Mouse (Mus musculus) adrenal gland, postnatal 36 days (tissue): ENCODE results near the gene Nfic. TPM values are rescaled to one million over a fixed set of nuclear protein-coding genes. Genes with fewer than 3 reads are reported as not detected.

ENCODE experiments used
- DNase-seq, 2 experiments: peaks; one replicate each; pipeline ENCODE4 v3.0.0; 2021; ENCODE audit warnings: mixed read lengths in 1 of 2
- total RNA-seq, 2 experiments: library from RNA; stranded (reverse); gene quantifications; 2 replicates each; pipeline ENCODE4 v1.2.3; 2021

Gene Nfic
- total RNA-seq, 2 experiments from 2014 or later: 93.2 to 114 TPM

DNA sequence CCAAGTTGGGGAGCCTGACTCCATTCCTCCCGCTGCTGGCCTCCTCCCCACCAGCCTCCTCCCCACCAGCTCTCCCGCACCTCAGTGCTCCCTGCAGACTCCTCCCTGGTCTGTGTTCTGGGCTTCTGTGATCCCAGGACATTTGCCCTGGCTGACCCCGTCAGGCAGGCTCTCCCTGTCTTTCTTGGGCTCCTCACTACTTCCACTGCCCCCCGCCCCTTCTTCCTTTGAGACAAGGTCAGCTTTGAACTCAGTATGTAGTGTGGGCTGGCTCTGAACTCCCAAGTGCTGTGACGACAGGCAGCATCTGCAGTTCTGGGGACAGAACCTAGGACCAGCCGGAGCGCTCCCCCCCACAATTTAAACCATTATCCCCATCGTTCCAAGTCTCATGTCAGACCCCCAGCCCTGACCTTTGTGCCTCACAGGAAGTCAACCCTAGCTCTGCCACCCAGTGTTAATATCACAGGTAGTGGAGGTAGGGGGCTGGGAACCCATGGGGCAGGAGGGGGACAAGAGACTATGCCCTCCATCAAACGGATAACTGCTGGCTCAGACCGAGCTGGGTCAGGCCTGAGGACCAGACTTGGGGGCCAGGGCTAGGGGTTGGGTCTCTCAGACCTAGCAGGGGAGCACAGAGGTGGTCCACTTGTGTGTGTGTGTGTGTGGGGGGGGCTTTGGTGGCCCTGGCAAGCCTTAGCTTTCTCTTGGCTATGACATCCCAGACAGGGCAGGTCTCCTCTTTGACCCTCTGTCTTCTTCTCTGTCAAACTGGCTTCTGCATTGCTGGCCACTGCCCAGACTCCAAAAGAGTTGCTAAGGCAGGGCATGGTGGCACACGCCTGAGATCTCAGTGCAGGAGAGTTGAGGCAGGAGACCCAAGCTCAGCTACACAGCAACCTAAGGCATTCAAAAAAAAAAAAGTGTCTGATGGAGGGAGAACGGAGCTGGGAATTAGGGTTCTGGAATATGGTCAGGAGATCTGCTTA is 37.9 kb downstream of the Nfic start:
- peak; percentile 4 to 9 for DNase-seq

DNA sequence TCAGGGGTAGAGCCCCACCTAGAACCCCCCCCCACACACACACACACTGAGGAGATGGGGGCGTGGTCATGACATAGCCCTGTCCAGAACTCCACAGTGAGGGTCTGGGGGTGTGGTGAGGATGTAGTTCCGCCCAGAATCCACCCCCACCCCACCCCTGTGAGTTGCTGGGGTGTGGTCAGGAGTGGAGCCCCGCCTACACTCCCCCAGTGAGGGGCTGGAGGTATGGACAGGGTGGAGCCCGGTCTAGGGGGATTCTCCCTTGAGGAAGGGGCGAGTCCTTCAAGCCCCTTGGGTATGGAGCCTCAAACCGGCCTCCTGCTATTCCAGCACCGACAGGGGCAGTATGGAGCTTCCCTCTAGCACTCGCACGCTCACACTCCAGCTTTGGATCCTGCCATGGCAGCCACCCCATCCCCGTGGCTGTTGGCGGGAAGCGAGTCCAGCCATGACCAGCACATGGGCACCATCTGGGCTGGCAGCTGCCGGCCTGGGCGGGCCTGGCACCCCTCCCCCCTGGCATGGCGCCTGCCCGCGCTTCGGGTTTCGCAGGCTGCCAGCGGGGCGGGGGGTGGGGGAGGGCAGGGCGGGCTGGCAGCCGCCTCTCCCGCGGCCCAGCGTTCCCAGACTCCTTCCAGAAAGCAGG is 38.7 kb downstream of the Nfic start:
- peak; percentile 83 to 90 for DNase-seq

- DNase-seq: peak in 1 of 2 experiments; percentile 27
Measured at GRCm38 (mm10) chr10:81415549-81416310, 39.7 kb downstream of the Nfic start.

DNA sequence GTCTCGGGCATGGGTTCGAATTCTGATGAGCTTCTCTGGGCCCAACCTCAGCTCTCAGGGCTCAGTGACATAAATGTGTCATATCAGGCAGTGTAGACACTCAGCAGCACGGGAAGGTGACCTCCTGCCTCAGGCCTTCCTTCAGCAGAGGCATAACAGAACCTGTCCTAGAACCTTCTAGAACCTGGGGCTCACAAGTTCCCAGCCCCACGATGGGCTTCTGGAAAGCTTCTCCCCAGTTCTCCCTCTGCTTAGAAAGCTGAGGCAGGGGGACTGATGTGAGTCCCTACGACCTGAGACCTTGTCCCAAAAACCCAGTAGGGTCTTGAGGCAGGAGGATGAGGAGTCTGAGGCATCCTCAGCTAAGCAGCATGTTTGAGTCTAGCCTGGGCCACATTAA is 40.3 kb downstream of the Nfic start:
- DNase-seq: no peak

GRCm38 (mm10) chr10:81414682-81415081 is 40.8 kb downstream of the Nfic start:
- peak in 1 of 2 experiments; percentile 70 for DNase-seq

DNA sequence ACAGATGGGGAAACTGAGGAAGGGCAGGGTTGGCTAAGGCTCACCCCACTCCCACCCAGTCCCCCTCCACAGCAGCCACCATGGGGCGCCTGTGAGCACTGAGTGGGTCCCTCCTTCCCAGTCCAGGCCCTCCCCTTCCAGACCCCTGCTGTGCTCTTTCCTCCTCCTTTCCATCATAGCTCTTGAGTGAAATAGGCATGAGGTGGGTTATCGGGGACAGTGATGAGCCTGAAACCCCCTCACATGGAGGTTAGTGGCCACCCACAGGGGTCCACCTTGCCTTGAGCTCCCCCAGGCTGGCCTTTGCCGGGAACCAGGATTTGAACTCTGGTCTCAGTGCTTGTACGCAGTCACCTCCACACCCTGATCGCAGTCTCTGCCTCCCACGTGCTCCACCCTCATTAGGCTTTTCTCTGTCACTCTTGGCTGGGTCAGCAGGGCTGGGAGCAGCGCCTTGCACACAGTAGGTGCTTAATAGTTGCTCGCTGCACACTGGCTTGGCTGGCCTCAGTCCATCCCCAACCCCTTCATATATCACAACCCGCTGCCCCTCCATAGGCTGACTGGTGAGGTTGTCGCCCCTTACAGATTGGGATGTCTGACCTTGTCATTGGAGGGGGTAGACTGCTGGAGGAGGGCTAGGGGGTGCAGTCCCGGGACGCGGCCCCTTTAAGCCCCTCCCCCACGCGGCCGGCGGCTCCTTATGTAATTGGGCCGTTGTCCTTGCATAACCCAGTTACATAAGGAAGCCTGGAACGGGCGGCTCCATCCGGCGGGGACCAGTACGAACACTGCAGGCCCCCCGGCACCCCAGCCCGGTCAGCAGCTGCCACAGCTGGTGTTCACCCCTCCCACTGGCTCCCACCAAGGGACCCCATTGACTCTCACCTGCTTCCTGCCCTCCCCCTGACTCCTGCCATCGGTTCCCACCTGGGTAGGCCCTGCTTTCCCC is 41.8 kb downstream of the Nfic start:
- peak; percentile 88 to 93 for DNase-seq

DNA sequence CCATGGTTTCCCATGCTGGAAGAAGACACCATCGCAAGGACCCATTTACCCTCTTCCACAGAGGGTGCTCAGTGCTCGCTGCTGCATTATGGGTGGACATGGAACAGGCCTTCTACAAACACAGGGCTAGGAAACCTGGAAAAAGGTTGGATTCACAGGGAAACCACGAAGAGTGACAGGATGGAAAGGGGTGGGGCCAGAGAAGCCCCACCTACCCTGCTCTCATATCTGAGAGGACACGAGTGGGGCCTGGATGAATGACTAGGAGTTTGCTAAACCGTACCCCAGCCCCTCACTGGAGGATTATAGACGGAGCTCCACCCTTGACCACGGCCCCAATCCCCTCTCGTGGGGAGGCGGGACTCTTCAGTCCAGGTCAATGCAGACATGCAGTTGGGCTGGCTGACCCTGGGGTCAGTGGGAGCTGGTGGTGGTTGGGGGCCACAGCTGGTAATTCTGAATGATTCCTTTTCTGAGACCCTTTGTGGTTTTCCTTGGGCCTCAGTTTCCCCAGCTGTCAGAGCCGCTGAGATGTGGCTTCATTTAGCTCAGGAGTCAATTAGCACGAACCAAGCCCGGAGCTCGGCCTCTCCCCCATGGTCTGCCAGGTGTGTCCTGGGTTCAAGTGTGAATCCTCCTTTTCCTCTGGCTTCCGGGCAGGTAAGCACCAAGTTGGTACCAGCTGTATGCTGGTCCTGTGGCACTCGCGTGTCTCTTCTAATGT is 42.7 kb downstream of the Nfic start:
- no peak for DNase-seq

GRCm38 (mm10) chr10:81411471-81412400 is 43.7 kb downstream of the Nfic start:
- peak; percentile 71 to 87 for DNase-seq

GRCm38 (mm10) chr10:81410981-81411380 is 44.5 kb downstream of the Nfic start:
- peak in 1 of 2 experiments; percentile 49 for DNase-seq

DNA sequence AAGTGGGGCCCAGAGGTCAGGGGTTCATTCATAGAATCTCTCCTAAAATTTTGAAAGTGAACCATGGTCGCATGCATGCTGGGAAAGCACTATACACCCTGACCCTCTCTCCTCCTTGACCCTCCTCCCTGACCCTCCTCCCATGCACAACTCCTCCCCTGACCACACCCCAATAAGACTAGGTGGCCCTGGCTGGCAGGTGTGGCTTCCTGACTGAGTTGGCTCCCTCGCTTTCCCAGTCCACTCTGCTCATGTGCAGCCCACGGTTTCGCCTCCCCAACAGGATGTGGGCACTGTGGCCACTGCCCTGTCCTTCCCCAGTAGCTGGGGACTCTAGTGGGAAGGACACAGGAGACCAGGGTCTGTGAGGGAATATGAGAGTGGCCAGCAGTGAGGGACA is 45.1 kb downstream of the Nfic start:
- DNase-seq: no peak

DNA sequence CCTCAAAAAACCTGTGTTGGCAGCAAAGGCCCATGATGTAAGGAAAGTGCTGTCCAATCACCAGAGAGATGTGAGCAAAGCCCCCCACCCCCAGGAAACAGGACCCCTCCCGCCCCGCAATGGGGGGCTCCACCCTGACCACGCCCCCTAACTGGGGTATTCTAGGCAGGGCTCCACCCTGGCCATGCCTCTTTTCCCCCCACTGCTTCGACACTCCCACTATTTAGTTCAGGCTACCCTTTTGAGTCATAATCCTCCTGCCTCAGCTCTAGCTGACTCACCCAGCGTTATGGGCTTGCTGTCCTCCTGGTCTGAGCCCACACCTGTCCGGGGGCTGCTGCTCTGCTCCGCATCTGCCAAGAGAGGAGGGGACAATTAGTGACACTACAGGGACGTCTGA is 46.1 kb downstream of the Nfic start:
- no peak for DNase-seq

- peak; percentile 88 to 96 for DNase-seq
Measured at GRCm38 (mm10) chr10:81408871-81409291, 46.6 kb downstream of the Nfic start.

- DNase-seq: no peak
Measured at GRCm38 (mm10) chr10:81408424-81408729, 47.1 kb downstream of the Nfic start.

DNA sequence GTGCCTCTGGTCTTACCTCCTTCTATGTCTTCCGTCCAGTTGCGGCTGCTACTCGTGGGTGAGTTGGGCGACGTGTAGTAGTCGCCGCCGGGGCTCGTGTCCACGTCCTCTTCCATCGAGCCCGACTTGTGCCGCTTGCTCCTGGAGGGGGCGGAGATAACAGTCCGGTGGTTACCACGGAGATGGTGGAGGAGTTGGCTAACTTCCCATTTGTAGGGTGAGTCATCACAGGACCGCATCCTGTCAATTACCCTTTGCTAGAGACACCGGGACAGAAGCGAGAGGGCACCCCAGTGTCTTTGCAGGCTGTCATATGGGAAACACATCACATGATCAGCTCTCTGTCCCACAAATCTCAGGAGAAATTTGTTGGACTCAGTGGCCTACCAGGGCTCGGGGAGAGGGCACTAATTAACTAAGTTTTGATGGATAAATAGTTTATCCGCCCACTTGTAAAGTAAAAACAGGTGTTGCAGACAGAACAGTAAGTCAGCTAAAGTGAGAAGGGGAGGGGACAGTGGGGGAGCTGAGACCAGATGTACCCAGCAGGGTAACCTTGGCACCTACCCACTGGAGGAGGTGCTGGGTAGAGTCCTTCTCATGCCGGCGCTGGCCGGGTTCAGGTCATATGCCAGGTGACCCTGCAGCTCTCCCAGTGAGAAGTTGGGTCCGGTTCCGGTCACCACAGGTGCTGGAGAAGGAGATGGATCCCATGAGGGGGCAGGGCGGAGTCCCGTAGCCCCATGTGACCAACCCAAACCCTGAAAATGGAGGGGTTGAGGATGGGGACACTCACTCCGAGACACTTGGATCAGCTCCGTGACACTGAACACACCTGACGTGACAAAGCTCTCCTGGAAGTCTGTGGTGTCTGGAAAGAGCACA is 47.7 kb downstream of the Nfic start:
- peak; percentile 90 to 91 for DNase-seq

DNA sequence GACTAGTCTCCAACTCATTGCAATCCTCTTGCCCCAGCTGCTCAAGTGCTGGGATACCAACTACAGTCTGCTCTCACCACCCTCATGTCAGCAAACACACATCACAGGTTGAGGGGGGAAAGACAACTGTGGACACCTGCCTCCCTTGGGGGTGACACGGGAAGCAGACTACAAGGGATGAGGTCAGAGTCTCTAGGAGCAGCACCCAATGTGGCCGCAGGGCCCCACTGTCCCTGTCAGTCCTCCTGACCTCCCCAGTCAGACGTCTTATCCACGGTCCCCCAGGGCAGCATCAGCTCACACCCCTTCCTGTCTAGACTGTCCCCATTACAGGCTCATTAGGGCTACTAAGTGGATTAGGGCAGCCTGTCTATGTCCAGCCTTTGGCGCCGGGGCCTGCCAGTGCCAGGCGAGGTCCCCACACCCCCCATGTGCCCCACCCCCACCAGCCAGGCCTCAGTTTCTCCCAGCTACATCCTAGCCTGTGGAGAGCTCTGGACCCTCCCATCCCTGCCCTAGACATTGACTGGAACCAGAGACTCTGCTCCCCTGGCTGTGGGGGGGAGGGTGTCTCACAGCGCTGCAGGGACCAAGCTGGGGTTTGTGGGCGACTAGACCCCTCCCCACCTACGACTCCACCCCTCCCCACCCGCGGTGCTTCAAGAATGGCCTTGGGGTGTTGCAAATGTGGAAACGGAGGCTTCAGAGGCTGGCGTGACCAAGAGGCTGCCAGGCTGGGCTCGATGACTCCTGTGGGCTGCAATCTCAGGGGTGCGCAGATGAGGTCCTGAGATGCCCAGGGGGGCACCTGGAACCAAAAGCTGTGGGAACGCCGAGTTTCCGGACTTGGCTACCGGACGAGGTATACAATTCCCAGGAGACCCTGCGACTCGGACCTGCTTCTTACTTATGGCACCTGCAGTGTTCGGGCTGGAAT is 48.7 kb downstream of the Nfic start:
- DNase-seq: peak in 1 of 2 experiments; percentile 13

DNA sequence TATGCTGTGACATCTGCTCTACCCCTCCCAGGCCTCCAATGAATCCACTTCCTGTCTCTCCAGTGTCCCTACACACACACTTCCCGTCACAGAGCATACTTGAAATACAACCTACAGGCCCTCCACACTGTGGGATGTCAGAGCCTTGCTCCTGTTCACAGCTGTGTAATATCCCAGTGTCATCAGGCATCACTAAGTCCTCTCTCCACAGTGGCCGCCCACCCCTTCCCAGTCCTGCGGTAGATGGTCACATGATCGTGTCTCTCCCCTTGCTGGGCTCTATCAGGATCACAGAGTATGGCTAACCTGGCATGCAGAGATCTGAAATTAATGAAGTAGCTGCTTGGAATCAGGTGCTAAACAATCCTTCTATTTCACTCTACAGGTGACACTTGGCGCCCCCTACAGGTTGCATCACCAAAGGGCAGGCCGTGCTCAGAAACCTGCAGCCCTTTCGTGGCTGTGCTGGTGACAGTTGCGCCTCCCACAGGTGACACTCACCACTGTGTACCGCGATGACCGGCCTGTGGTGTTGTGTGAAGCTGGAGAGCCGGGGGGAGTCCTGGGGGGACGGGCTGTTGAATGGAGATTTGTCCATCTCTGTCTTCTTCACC is 49.7 kb downstream of the Nfic start:
- peak; percentile 65 to 70 for DNase-seq

GRCm38 (mm10) chr10:81404720-81405119 is 50.7 kb downstream of the Nfic start:
- DNase-seq: peak in 1 of 2 experiments; percentile 38
